Mouse (Mus musculus): ENCODE measurements around the gene Gm20388. TPM values are rescaled to one million over a fixed set of nuclear protein-coding genes. Genes with fewer than 3 reads are reported as not detected.
A peak's percentile ranks its signal among the peaks of the same experiment; 100 is the strongest.
"Not testable (repeated sequence)": the region's sequence is repeated elsewhere in the genome, so short reads cannot be mapped to it uniquely, and the experiment has no call there.

Gene Gm20388
- total RNA-seq, 2 experiments from 2014 or later = 2.4 to 2.6 TPM

GRCm38 (mm10) chr8:123040110-123040650 is 3129.5 kb downstream of the Gm20388 start:
- H3K27ac ChIP-seq = no peak overlapping the region

GRCm38 (mm10) chr8:123041008-123041773 is 3130.6 kb downstream of the Gm20388 start:
- peak overlapping the region; percentile 96 for H3K27ac ChIP-seq
- TF ChIP-seq CTCF (IDR thresholded peaks at IDR 0.05) = no peak
- intact Hi-C loops (cut with DNase I) = no loop called here

More at GRCm38 (mm10) chr8:123040110-123040650, 3129.5 kb downstream of the Gm20388 start:
- intact Hi-C loops (cut with DNase I) = no loop called here
- H3K4me3 ChIP-seq = peak overlapping the region; percentile 98
- no peak for DNase-seq (ENCODE audit: extremely low spot score in 1 of 2, low spot score in 2 of 2)
- TF ChIP-seq CTCF (IDR thresholded peaks at IDR 0.05) = no peak

DNA sequence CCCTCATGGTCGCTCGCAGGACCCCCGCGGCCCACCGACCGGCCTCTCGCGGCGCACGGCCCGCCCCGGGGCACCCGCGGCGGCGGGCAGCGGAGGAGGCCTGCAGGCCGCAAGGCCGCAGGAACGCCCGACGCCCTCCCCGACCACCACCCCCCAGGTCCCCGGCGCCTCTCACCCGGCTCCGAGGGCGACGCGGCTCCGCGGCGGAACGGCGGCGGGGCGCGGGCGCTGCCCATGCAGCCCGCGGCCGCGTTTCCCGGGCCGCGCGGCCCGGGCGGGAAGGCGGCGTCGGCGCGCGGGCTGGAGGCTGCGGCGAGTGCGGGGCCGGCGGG is 3131.1 kb downstream of the Gm20388 start:
- TF ChIP-seq CTCF (IDR thresholded peaks at IDR 0.05) = no peak
- Histone ChIP-seq H3K4me3 (peak overlapping the region; percentile 98), H3K27ac (peak overlapping the region; percentile 96)
- intact Hi-C loops (cut with DNase I) = loop anchor here (1.0 kb wide), 2 partner anchors 24 to 135 kb away; no protein-coding TSS in a partner anchor
- DNase-seq (ENCODE audit: extremely low spot score in 1 of 2, low spot score in 2 of 2) = no peak

More at GRCm38 (mm10) chr8:123041008-123041773, 3130.6 kb downstream of the Gm20388 start:
- H3K4me3 ChIP-seq = peak overlapping the region; percentile 98
- peak; percentile 50 to 56 for DNase-seq (ENCODE audit: extremely low spot score in 1 of 2, low spot score in 2 of 2)

DNA sequence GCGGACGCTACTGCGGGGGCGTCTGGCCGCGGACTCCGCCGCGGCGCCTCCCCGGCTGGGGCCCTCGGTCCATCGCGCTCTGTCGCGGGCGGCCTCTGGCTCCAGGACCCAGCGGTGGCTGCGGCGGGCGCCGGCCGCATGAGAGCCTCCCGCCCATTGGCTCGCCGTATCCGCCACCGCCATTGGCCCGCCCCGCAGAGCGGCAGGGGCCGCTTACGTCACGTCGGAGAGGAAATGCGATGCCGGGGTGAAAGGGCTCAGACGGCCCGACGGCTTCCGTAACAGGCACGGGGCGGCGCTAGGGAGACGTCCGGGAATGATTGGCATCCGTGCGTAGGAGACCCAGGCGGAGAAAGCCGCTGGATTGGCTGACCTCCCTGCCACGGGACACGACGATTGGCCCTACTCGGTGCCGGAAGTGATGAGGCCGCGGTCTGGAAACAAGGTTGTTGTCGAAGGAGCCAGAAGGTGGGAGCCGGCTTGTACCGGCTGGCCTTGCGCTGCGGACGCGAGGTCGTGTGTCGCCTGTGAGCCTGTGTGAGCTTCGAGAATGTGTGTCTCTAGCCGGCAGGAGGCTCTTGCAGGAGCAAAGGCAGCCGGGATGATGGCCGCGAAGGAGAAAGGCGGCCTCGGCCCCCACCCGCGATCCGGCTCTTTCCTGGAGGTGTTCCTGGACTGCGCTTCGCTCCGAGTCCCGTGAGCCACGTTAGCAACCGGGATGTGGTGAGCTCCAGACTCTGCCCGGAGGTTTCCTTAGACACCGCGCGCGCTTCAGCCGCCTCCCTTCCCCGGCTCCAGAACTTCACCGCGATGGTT is 3131.7 kb downstream of the Gm20388 start, which contains the start of gene Ankrd11:
Ankrd11 (minus strand) TSS at position 120 of the 816 bp plus-strand sequence.
- peak within 1 kb of the TSS; percentile 98 for H3K4me3 ChIP-seq
- intact Hi-C loops (cut with DNase I) = loop anchor here (1.0 kb wide), 2 partner anchors 23 to 136 kb away; no protein-coding TSS in a partner anchor
- peak; percentile 100 for DNase-seq (ENCODE audit: extremely low spot score in 1 of 2, low spot score in 2 of 2)
- TF ChIP-seq CTCF (IDR thresholded peaks at IDR 0.05) = peak; percentile 34
- peak within 1 kb of the TSS; percentile 98 for H3K27ac ChIP-seq

GRCm38 (mm10) chr8:123042974-123043625 is 3132.5 kb downstream of the Gm20388 start:
- Histone ChIP-seq H3K4me3 (peak overlapping the region; percentile 98), H3K27ac (peak overlapping the region; percentile 98)
- no peak for TF ChIP-seq CTCF (IDR thresholded peaks at IDR 0.05)
- DNase-seq (ENCODE audit: extremely low spot score in 1 of 2, low spot score in 2 of 2) = no peak
- intact Hi-C loops (cut with DNase I) = loop anchor here (1.0 kb wide), 2 partner anchors 22 to 137 kb away; no protein-coding TSS in a partner anchor

- H3K4me3 ChIP-seq = no peak overlapping the region
- intact Hi-C loops (cut with DNase I) = no loop called here
- H3K27ac ChIP-seq = no peak overlapping the region
- no peak for DNase-seq (ENCODE audit: extremely low spot score in 1 of 2, low spot score in 2 of 2)
- TF ChIP-seq CTCF (IDR thresholded peaks at IDR 0.05) = no peak
These were observed 3133.3 kb downstream of the Gm20388 start for GRCm38 (mm10) chr8:123043941-123044340.

DNA sequence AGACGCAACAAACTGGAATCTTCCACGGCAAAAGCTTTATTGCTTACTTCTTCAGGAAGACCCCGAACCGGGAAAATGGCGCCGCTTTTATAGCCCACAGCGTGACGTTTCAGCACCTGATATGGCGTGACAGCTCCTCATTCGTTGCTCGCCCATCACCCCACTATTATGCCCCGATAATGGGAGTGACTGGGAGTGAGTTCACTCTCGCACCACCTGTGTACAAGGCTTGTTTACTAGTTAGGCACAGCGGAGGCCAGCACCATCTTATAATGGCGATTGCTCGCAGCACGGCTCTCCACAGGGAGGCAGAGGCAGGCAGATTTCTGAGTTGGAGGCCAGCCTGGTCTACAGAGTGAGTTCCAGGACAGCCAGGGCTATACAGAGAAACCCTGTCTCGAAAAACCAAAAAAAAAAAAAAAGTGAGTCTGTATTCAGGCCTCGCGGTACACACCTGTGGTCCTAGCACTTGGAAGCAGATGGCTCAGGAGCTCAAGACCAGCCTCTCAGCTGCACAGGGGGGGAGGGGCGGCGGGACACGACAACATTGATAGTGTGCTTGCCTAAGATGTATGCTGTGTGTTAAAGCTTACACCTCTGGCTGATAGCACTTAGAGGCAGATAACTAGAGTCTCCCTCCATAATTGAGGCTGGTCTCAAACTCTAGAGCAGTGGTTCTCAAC is 3134.2 kb downstream of the Gm20388 start:
- intact Hi-C loops (cut with DNase I); DNase-seq (ENCODE audit: extremely low spot score in 1 of 2, low spot score in 2 of 2); H3K27ac ChIP-seq; H3K4me3 ChIP-seq: not testable (repeated sequence)

- H3K27ac ChIP-seq = no peak overlapping the region
- intact Hi-C loops (cut with DNase I) = no loop called here
- no peak for TF ChIP-seq CTCF (IDR thresholded peaks at IDR 0.05)
- no peak overlapping the region for H3K4me3 ChIP-seq
- no peak for DNase-seq (ENCODE audit: extremely low spot score in 1 of 2, low spot score in 2 of 2)
These were observed 3136.1 kb downstream of the Gm20388 start for GRCm38 (mm10) chr8:123046706-123047105.

- intact Hi-C loops (cut with DNase I) = no loop called here
- TF ChIP-seq CTCF (IDR thresholded peaks at IDR 0.05) = no peak
- no peak overlapping the region for H3K27ac ChIP-seq
- H3K4me3 ChIP-seq = no peak overlapping the region
- DNase-seq (ENCODE audit: extremely low spot score in 1 of 2, low spot score in 2 of 2) = no peak
These were observed 3137.2 kb downstream of the Gm20388 start for GRCm38 (mm10) chr8:123047827-123048226.

GRCm38 (mm10) chr8:123048402-123048801 is 3137.8 kb downstream of the Gm20388 start:
- Histone ChIP-seq H3K27ac (no peak overlapping the region), H3K4me3 (no peak overlapping the region)
- no peak for DNase-seq (ENCODE audit: extremely low spot score in 1 of 2, low spot score in 2 of 2)
- intact Hi-C loops (cut with DNase I) = no loop called here
- TF ChIP-seq CTCF (IDR thresholded peaks at IDR 0.05) = no peak

- intact Hi-C loops (cut with DNase I) = no loop called here
- TF ChIP-seq CTCF (IDR thresholded peaks at IDR 0.05) = no peak
- no peak for DNase-seq (ENCODE audit: extremely low spot score in 1 of 2, low spot score in 2 of 2)
- H3K27ac ChIP-seq = no peak overlapping the region
- no peak overlapping the region for H3K4me3 ChIP-seq
These were observed 3140.8 kb downstream of the Gm20388 start for GRCm38 (mm10) chr8:123051458-123051857.
